Mouse (Mus musculus) liver, embryonic 13.5 days (tissue): Measurements from ENCODE around the gene Rasgrp2. TPM values are rescaled to one million over a fixed set of nuclear protein-coding genes. Genes with fewer than 3 reads are reported as not detected.

Experiments
- ATAC-seq: fragments of 200-750 bp; cut with Nextera tagmentation; 2 replicates; pipeline ENCODE4 v1.8.0; 2017; ENCODE audit warnings: low read depth, mild to moderate bottlenecking, moderate number of reproducible peaks, moderate library complexity
- DNase-seq: peaks from one replicate; pipeline ENCODE4 v3.0.0; 2022
- H3K27ac ChIP-seq: fragments of 300-500 bp; sonication (generic); 2 replicates; pipeline ENCODE4 v1.5.1; 2015; ENCODE audit warnings: moderate library complexity, mild to moderate bottlenecking, inconsistent platforms
- H3K27me3 ChIP-seq: fragments of 300-500 bp; sonication (generic); 2 replicates; pipeline ENCODE4 v1.6.1; 2015; ENCODE audit warnings: mild to moderate bottlenecking, inconsistent platforms
- H3K36me3 ChIP-seq: fragments of 300-500 bp; sonication (generic); 2 replicates; pipeline ENCODE4 v1.6.1; 2015; ENCODE audit warnings: mild to moderate bottlenecking, inconsistent platforms
- H3K4me1 ChIP-seq: fragments of 300-500 bp; sonication (generic); replicated peaks from 2 replicates; pipeline ENCODE4 v1.6.1; 2015; ENCODE audit warnings: inconsistent platforms
- H3K4me2 ChIP-seq: fragments of 300-500 bp; sonication (generic); 2 replicates; pipeline ENCODE4 v1.6.1; 2015; ENCODE audit warnings: inconsistent platforms, mild to moderate bottlenecking, moderate library complexity
- H3K4me3 ChIP-seq: fragments of 300-500 bp; sonication (generic); replicated peaks from 2 replicates; pipeline ENCODE4 v1.5.1; 2015; ENCODE audit warnings: mild to moderate bottlenecking, inconsistent platforms
- H3K9ac ChIP-seq: fragments of 300-500 bp; sonication (generic); 2 replicates; pipeline ENCODE4 v1.6.1; 2015; ENCODE audit warnings: mild to moderate bottlenecking, inconsistent platforms
- H3K9me3 ChIP-seq: fragments of 300-500 bp; sonication (generic); replicated peaks from 2 replicates; pipeline ENCODE4 v1.6.1; 2016; ENCODE audit warnings: inconsistent platforms
- WGBS: fragments of 180-500 bp; shearing (Covaris S2); methylation state at CpG from one replicate; pipeline ENCODE4 v1.1.7; 2015; ENCODE audit not compliant: insufficient replicate concordance; 5-methylcytosine and 5-hydroxymethylcytosine counted together
- polyA plus RNA-seq: library from polyadenylated mRNA; unstranded; fragments of >200 nt; fragmentation: Nextera tagmentation; extraction: Ambion mirVana; gene quantifications from 2 replicates; pipeline ENCODE4 v1.2.1, GENCODE M21; 2015

The Rasgrp2 gene
- polyA plus RNA-seq, 1 experiment from 2014 or later = 85.3 TPM

DNA sequence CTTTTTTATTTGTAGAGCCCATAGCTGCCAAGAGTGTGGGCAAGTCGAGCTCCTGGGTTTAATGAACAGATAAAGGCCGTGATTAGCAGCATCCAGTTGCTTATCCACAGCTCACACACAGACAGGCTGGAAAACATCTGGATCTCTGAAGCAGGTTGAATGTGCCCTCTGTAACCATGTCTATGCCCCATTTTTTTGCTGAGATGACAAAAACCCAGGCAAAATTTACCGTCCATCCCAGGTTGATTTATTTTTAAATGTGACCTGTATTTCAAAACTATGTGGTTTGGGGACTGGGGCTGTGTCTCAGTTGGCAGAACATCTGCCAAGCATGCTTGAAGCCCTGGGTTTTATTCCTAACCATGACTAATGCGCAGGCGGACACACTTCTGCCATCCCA is 10.0 kb downstream of the Rasgrp2 start:
- Histone ChIP-seq H3K27ac (no peak overlapping the region), H3K36me3 (peaks cover 13% of the 10 kb centered on the region), H3K4me2 (no peak overlapping the region), H3K4me3 (no peak overlapping the region), H3K27me3 (no peaks in the 10 kb centered on the region), H3K4me1 (peaks cover 9% of the 10 kb centered on the region), H3K9me3 (no peaks in the 10 kb centered on the region), H3K9ac (no peak overlapping the region)
- ATAC-seq (no peak), DNase-seq (no peak)
- 56% methylated on average over 5 of the region's 5 CpGs for WGBS

DNA sequence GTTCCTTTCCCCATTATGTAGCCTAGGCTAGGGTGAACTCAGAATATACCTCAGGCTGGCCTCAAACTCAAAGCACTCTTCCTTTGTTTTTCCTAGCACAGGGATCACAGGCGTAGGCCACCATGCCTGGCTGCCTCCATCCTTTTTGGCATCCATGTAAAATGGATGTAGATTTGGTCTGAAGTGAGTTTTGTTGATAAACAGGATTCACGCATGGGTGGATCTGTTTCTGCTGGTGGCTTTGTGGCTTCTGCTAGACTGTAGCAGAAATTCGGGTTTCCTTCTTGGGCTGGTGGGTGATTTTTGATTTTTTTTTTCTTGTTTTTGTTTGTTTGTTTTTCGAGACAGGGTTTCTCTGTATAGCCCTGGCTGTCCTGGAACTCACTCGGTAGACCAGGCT is 10.8 kb downstream of the Rasgrp2 start:
- peaks cover 7% of the 10 kb centered on the region for H3K4me1 ChIP-seq
- H3K27ac ChIP-seq = no peak overlapping the region
- ATAC-seq (no peak), DNase-seq (no peak)
- no peak overlapping the region for H3K9ac ChIP-seq
- H3K4me3 ChIP-seq = no peak overlapping the region
- H3K36me3 ChIP-seq = peaks cover 12% of the 10 kb centered on the region
- WGBS = 59% methylated on average over 5 of the region's 5 CpGs
- no peaks in the 10 kb centered on the region for H3K27me3 ChIP-seq
- no peak overlapping the region for H3K4me2 ChIP-seq
- no peaks in the 10 kb centered on the region for H3K9me3 ChIP-seq

DNA sequence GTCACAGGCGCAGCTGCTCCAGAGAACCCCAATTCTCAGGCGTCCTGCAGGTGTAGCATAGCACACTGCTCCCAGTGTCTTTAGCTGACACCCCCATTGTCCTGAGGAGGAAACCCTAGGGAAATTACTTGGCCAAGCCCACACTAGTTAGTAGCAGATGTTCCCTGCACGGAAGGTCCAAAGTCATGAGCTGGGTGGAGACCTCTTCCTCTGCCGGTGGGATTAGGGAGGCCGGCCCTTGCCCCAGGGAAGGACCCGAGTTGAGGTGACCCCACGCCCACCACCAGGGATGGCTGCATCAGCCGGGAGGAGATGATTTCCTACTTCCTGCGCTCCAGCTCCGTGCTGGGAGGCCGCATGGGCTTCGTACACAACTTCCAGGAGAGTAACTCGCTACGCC is 13.7 kb downstream of the Rasgrp2 start:
- Histone ChIP-seq H3K27ac (no peak overlapping the region), H3K4me1 (peaks cover 24% of the 10 kb centered on the region), H3K4me3 (no peak overlapping the region), H3K9ac (no peak overlapping the region), H3K9me3 (no peaks in the 10 kb centered on the region), H3K36me3 (peaks cover 9% of the 10 kb centered on the region), H3K27me3 (peaks cover 18% of the 10 kb centered on the region), H3K4me2 (no peak overlapping the region)
- ATAC-seq = no peak
- no peak for DNase-seq
- 73% methylated on average over 14 of the region's 14 CpGs for WGBS

DNA sequence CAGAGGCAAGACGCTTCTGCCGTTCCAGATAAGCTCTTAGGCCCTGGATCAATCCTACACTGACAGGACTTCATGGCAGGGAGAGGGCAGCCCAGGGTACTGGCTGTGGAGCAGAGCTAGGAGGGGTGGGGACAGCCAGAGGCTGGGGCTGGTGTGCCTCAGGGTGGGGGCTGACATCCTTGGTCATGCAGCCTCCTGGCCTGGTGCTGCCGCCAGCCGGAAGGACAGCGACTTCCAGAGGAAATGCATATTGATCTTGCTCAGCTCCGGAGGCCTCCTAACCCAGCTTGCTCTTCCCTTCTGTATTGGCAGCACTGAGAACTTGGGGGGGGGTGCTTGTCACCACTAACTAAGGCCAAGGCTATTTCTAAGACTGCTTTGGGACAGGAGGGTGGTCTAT is 16.3 kb downstream of the Rasgrp2 start:
- Histone ChIP-seq H3K4me3 (no peak overlapping the region), H3K27me3 (peaks cover 44% of the 10 kb centered on the region), H3K4me1 (peaks cover 32% of the 10 kb centered on the region), H3K9ac (no peak overlapping the region), H3K36me3 (peaks cover 3% of the 10 kb centered on the region; the same call in 1 of the 2 replicates), H3K4me2 (no peak overlapping the region), H3K9me3 (no peaks in the 10 kb centered on the region), H3K27ac (no peak overlapping the region)
- ATAC-seq (peak; percentile 25; the same call in 1 of the 2 replicates), DNase-seq (no peak)
- WGBS = 5% methylated on average over 6 of the region's 6 CpGs

DNA sequence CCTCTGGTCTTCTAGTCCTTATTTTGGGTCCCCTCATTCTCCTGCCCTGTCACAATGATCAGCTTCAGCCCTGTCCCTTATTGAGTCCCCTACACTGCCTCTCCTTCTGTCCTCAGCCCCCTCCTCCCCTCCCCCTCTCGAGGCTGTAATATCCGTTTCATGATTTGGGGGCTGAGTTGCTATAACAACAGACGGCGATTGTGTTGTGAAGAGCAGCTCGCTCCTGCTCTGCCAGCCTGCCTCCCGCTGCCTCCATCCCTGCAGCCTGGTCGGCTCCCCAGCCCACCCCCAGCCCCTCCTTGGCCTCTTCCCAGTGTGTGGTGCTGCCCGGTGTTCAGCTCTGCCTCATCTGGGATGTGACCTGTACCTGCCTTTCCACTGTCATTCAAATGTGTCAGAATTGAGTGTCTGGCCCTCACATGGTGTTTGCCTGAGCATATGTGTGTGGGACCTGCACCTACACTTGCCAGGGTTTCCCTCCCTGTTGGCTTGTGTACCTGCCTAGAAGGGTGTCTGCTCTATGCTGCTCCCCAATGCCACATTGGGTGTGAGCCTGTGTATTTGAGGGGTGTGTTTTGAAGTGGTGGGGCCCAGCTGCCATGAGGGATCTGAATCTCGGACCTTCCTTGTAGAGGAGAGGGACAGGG is 17.1 kb downstream of the Rasgrp2 start:
- Histone ChIP-seq H3K9me3 (no peaks in the 10 kb centered on the region), H3K4me2 (no peak overlapping the region), H3K27me3 (peaks cover 52% of the 10 kb centered on the region), H3K4me3 (no peak overlapping the region), H3K27ac (no peak overlapping the region), H3K4me1 (peaks cover 32% of the 10 kb centered on the region), H3K36me3 (no peaks in the 10 kb centered on the region), H3K9ac (no peak overlapping the region)
- DNase-seq = no peak
- WGBS = 26% methylated on average over 9 of the region's 9 CpGs
- no peak for ATAC-seq

DNA sequence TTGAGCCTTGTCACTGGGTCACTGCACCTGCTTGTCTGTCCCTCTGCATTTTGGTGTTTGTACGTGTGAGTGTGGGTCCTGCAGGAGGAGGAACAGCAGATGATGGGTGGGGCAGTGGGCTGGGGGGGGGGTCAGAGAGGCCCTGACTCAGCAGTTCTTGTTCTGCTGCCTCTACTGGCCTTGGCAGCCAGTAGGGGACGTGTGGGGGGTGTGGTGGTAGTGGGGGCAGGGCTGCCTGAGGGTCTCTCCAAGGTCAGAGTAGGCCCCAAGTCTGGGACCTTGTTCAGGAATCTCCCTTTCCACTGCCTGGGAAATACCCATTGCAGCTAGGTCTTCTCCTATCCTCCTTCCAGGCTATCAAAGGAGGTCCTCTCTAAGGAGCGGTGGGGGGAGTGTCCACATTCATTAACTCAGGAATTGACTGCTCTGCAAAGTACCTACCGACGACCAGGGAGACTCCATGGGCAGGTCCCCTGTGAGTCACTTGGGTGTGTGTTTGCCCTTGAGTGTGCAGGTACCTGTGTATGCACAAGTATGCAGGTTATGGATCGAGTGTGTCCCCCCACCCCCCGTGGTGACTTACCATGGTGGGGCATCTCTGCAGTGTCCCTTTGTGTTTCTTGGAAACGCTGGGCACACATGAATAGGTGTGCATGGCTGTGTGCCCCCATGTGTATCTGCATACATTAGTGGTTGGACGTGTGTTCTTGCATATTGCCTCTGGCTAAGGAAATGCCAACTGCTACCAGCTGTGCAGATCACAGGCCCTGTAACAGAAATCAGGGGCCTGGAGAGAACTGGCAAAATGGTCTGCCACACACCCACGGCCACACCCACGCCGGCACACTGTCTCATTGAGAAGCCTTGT is 18.0 kb downstream of the Rasgrp2 start:
- DNase-seq = no peak
- Histone ChIP-seq H3K27me3 (peaks cover 58% of the 10 kb centered on the region), H3K4me1 (peaks cover 32% of the 10 kb centered on the region), H3K36me3 (no peaks in the 10 kb centered on the region), H3K4me3 (no peak overlapping the region), H3K9ac (no peak overlapping the region), H3K9me3 (no peaks in the 10 kb centered on the region), H3K4me2 (no peak overlapping the region), H3K27ac (no peak overlapping the region)
- no peak for ATAC-seq
- WGBS = 53% methylated on average over 12 of the region's 12 CpGs

DNA sequence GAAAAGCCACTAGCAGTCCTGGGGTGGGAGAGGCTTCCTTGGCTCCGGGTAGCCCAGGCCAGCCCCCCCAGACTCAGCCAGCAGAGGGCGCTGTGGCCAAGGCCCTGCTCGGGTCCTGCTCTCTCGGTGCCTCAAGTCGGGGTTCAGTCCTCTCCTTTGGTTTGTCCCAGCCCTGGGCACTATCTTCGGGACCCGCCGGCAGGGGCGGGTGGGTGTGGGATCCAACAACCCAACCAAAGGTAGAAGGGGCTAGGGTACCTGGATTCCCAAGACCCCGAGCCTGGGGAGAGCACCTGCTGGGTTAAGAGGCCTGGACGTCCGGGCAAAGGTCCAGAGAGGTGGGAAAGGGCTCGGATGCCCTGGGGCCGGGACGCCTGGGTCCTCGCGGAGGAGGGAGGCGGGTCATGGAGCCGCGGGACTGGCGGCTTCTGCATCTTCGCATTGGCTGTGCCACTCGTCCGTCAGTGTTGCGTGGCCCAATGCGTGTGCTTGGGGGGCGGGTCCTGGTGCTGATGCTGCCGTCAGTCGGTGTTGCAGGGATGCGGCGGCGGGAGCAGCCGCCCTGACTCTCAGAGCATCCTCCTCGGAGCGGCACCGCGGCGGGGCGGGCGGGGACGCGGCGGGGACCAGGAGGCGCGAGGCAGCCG is 19.2 kb downstream of the Rasgrp2 start, which contains the start of gene Nrxn2:
Nrxn2 (plus strand) TSS at position 499 of the 647 bp plus-strand sequence.
- WGBS = 2% methylated on average over 43 of the region's 46 CpGs
- peaks cover 64% of the 10 kb centered on the region for H3K27me3 ChIP-seq
- peak; percentile 78 for ATAC-seq

DNA sequence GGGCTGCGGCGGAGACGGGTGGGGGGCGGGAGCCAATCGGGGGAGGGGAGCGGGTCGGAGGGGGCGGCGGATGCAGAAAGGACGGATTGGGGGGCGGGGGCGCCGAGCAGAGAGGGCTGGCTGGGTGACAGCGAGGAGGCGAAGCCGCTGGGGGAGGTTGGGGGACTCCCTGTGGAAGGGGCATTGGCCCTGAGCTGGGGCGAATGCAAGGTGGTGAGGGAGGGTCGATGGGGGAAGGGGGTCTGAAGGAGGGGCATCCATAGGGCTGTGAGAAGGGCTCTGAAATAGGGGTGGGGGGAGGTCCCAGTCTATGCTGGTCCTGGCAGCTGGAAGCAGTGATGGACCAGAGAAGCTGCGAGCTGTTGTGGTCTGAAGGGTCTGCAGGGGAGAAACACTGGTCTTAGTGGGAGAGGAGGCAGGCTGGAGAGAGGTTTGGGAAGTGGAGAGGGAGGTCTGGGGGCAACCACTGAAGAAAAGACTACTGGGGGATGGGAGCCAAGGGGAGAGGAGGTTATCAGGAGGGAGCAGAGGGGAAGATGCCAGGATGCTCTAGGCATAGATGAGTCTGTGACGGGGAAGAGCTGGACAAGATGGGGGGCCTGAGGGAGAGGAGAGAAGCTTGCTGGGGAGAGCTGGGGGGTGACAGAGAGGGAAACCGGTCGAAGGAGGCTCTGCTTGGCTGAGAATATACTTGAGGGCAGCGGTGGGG is 20.0 kb downstream of the Rasgrp2 start:
- H3K4me1 ChIP-seq = peaks cover 29% of the 10 kb centered on the region
- H3K9ac ChIP-seq = no peak overlapping the region
- peak overlapping the region; percentile 74; the same call in 1 of the 2 replicates for H3K4me2 ChIP-seq
- no peak overlapping the region for H3K4me3 ChIP-seq
- no peaks in the 10 kb centered on the region for H3K9me3 ChIP-seq
- WGBS = 10% methylated on average over 23 of the region's 23 CpGs
- ATAC-seq (no peak), DNase-seq (no peak)
- H3K27ac ChIP-seq = no peak overlapping the region
- H3K36me3 ChIP-seq = no peaks in the 10 kb centered on the region
- H3K27me3 ChIP-seq = peaks cover 71% of the 10 kb centered on the region

More for the DNA sequence above, 19.2 kb downstream of the Rasgrp2 start, which contains the start of gene Nrxn2:
- Histone ChIP-seq H3K36me3 (no peaks in the 10 kb centered on the region), H3K9ac (no peak within 1 kb of the TSS), H3K4me3 (peak within 1 kb of the TSS; percentile 53), H3K9me3 (no peaks in the 10 kb centered on the region), H3K4me1 (peaks cover 32% of the 10 kb centered on the region), H3K4me2 (peak within 1 kb of the TSS; percentile 74), H3K27ac (no peak within 1 kb of the TSS)
- DNase-seq = peak; percentile 60

DNA sequence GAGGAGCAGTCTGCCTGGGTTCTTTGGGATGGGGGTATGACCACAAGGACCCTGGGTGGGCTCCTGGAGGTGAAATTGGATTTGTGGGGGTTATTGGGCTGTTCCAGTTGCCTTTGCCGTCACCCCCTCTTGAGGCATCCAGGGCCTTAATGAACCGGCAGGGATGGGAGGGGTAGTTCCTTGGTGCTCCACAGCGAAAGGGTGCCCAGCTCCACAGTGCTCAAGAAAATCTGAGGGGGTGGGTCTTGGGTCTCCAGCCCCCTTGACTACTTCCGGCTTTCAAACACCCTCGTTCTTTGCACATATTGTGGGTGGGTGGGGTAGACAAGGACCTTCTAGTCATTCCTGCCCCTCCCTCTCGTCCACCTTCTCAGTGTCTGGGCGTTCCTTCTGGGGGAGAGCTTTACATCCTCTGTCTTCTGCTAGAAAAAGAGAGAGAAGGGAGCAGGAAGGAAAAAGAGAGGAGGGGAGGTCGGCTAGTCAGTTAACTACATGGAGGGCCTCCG is 20.7 kb downstream of the Rasgrp2 start:
- no peak for ATAC-seq
- peaks cover 79% of the 10 kb centered on the region for H3K27me3 ChIP-seq
- no peak overlapping the region for H3K9ac ChIP-seq
- no peaks in the 10 kb centered on the region for H3K9me3 ChIP-seq
- no peak overlapping the region for H3K27ac ChIP-seq
- H3K4me1 ChIP-seq = peaks cover 29% of the 10 kb centered on the region
- H3K4me2 ChIP-seq = no peak overlapping the region
- 49% methylated on average over 9 of the region's 9 CpGs for WGBS
- no peak for DNase-seq
- no peak overlapping the region for H3K4me3 ChIP-seq
- H3K36me3 ChIP-seq = no peaks in the 10 kb centered on the region

DNA sequence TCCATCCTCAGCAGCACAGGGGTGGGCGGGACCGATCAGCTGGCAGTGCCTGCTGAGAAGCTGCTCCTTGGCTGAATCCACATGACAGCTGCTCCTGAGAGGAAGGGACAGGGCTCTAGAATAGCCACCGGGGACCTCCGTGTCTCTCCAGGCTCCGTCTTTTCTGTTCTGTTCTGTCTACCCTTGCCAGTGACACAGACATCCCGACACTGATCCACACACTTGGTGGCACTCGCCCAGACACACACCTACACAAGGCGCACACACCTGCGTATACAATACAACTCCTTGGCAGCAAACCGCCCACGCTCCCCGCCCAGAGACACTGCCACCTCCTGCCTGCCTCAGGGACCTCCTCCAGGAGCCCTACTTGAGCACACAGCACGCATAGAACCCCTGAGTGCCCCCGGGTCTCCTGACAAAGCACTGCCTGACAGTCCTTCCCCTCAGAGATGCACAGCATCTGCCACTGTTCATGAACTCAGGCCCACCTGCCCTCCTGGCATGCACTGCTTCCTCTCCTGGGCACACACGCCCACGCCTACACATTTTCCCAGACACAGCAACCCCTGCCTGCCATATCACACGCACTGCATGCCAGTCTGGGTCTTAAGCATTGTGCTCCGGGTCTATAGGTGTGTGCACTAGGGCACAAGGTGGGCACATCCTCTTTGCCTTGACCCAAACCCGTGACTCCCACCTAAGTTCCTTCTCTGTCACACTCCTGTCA is 21.5 kb downstream of the Rasgrp2 start:
- no peak overlapping the region for H3K4me3 ChIP-seq
- H3K4me1 ChIP-seq = peaks cover 21% of the 10 kb centered on the region
- H3K27ac ChIP-seq = no peak overlapping the region
- DNase-seq (no peak), ATAC-seq (no peak)
- no peak overlapping the region for H3K9ac ChIP-seq
- no peaks in the 10 kb centered on the region for H3K9me3 ChIP-seq
- H3K36me3 ChIP-seq = no peaks in the 10 kb centered on the region
- peaks cover 86% of the 10 kb centered on the region for H3K27me3 ChIP-seq
- 48% methylated on average over 19 of the region's 19 CpGs for WGBS
- no peak overlapping the region for H3K4me2 ChIP-seq
